Mouse (Mus musculus) telencephalon, adult 2 months (tissue): ENCODE measurements at regions not wholly inside any gene's neighbourhood (a gene's known extent, or its start where the extent isn't known, plus 50 kb on each side); places are given as distances from the start of the nearest gene placed in this dataset.

Experiments used
- DNase-seq: peaks from one replicate; pipeline ENCODE4 v3.0.0-alpha.2; 2011; ENCODE audit warnings: low read depth, low spot score

- DNase-seq = peak; percentile 22
Measured at GRCm38 (mm10) chr3:20590143-20590542, 223.2 kb upstream of the Agtr1b start.

- DNase-seq = no peak
Measured at GRCm38 (mm10) chr3:20551563-20551962, 184.6 kb upstream of the Agtr1b start.

GRCm38 (mm10) chr3:20543991-20544390, 177.0 kb upstream of the Agtr1b start:
- DNase-seq = no peak

GRCm38 (mm10) chr3:20538492-20539004, 171.6 kb upstream of the Agtr1b start:
- no peak for DNase-seq

GRCm38 (mm10) chr3:20520738-20521137, 153.8 kb upstream of the Agtr1b start:
- no peak for DNase-seq

- peak; percentile 33 for DNase-seq
Measured at GRCm38 (mm10) chr3:20509192-20509591, 142.2 kb upstream of the Agtr1b start.

GRCm38 (mm10) chr3:20505546-20505945, 138.6 kb upstream of the Agtr1b start:
- no peak for DNase-seq
